Mouse (Mus musculus): Measurements from ENCODE around the gene Rsc1a1. TPM values are rescaled to one million over a fixed set of nuclear protein-coding genes. Genes with fewer than 3 reads are reported as not detected.
A peak's percentile ranks its signal among the peaks of the same experiment; 100 is the strongest.

Gene Rsc1a1
- total RNA-seq (2014; fragmentation: Nextera tagmentation): 15.0 and 22.3 TPM in 2 replicates
- 7.3 and 9.9 TPM in 2 replicates for total RNA-seq (2017)
- polyA plus RNA-seq (2012): 2.4 TPM in 1 of 2 replicates, not detected in the other

- TF ChIP-seq TAL1 (conservative IDR thresholded peaks at IDR 0.05; ENCODE audit: low read depth, low read length): no peak
- no peak for TF ChIP-seq POLR2AphosphoS5 (IDR thresholded peaks at IDR 0.05; ENCODE audit: insufficient replicate concordance, low read depth, low read length)
- no peak for TF ChIP-seq GATA1 (IDR thresholded peaks at IDR 0.05; ENCODE audit: borderline replicate concordance, low read length)
- TF ChIP-seq CTCF (IDR thresholded peaks at IDR 0.05; ENCODE audit: low read depth, low read length): no peak
- TF ChIP-seq GATA2 (IDR thresholded peaks at IDR 0.05; ENCODE audit: borderline replicate concordance, low read depth, low read length): no peak
- ATAC-seq (ENCODE audit: extremely low read depth, insufficient number of reproducible peaks, low FRiP score, poor library complexity, severe bottlenecking): no peak
Observed at GRCm38 (mm10) chr4:141685499-141685898, at the start of gene Rsc1a1. Gene Rsc1a1, minus strand, starts transcription at chr4:141685599.

GRCm38 (mm10) chr4:141735206-141735560, 49.8 kb upstream of the Rsc1a1 start:
- no peak for TF ChIP-seq TAL1 (conservative IDR thresholded peaks at IDR 0.05; ENCODE audit: low read depth, low read length)
- TF ChIP-seq GATA2 (IDR thresholded peaks at IDR 0.05; ENCODE audit: borderline replicate concordance, low read depth, low read length): no peak
- no peak for TF ChIP-seq GATA1 (IDR thresholded peaks at IDR 0.05; ENCODE audit: borderline replicate concordance, low read length)
- TF ChIP-seq POLR2AphosphoS5 (IDR thresholded peaks at IDR 0.05; ENCODE audit: insufficient replicate concordance, low read depth, low read length): no peak
- TF ChIP-seq CTCF (IDR thresholded peaks at IDR 0.05; ENCODE audit: low read depth, low read length): no peak
- ATAC-seq (ENCODE audit: extremely low read depth, insufficient number of reproducible peaks, low FRiP score, poor library complexity, severe bottlenecking): no peak
- no peak for DNase-seq (ENCODE audit: low spot score)
- peak overlapping the region; percentile 53; the same call in 1 of the 2 replicates for H3K4me3 ChIP-seq (ENCODE audit: low read depth, low read length)
- no peaks in the 10 kb centered on the region for H3K36me3 ChIP-seq (replicated peaks)
- H3K27me3 ChIP-seq (ENCODE audit: insufficient read depth, low read length): peaks cover 11% of the 10 kb centered on the region; the same call in 1 of the 2 replicates
- H3K9me3 ChIP-seq (replicated peaks): no peaks in the 10 kb centered on the region
- H3K4me1 ChIP-seq (ENCODE audit: insufficient read depth, low read depth, low read length): peaks cover 21% of the 10 kb centered on the region

More at GRCm38 (mm10) chr4:141685499-141685898, at the start of gene Rsc1a1:
- Histone ChIP-seq H3K4me3 (ENCODE audit: low read depth, low read length) (no peak within 1 kb of the TSS), H3K36me3 (replicated peaks) (peaks cover 87% of the 10 kb centered on the region), H3K27me3 (ENCODE audit: insufficient read depth, low read length) (no peaks in the 10 kb centered on the region), H3K4me1 (ENCODE audit: insufficient read depth, low read depth, low read length) (peaks cover 17% of the 10 kb centered on the region), H3K9me3 (replicated peaks) (no peaks in the 10 kb centered on the region)
- DNase-seq (ENCODE audit: low spot score): no peak

- ATAC-seq (ENCODE audit: extremely low read depth, insufficient number of reproducible peaks, low FRiP score, poor library complexity, severe bottlenecking): peak; percentile 80
- peaks cover 13% of the 10 kb centered on the region; the same call in 1 of the 2 replicates for H3K27me3 ChIP-seq (ENCODE audit: insufficient read depth, low read length)
- peaks cover 21% of the 10 kb centered on the region for H3K4me1 ChIP-seq (ENCODE audit: insufficient read depth, low read depth, low read length)
- peak overlapping the region; percentile 53; the same call in 1 of the 2 replicates for H3K4me3 ChIP-seq (ENCODE audit: low read depth, low read length)
- no peaks in the 10 kb centered on the region for H3K36me3 ChIP-seq (replicated peaks)
- peak; percentile 74 for DNase-seq (ENCODE audit: low spot score)
- TF ChIP-seq TAL1 (conservative IDR thresholded peaks at IDR 0.05; ENCODE audit: low read depth, low read length) (no peak), GATA1 (IDR thresholded peaks at IDR 0.05; ENCODE audit: borderline replicate concordance, low read length) (no peak), CTCF (IDR thresholded peaks at IDR 0.05; ENCODE audit: low read depth, low read length) (no peak), POLR2AphosphoS5 (IDR thresholded peaks at IDR 0.05; ENCODE audit: insufficient replicate concordance, low read depth, low read length) (no peak), GATA2 (IDR thresholded peaks at IDR 0.05; ENCODE audit: borderline replicate concordance, low read depth, low read length) (no peak)
- no peaks in the 10 kb centered on the region for H3K9me3 ChIP-seq (replicated peaks)
Observed at GRCm38 (mm10) chr4:141734446-141735205, 49.2 kb upstream of the Rsc1a1 start.

GRCm38 (mm10) chr4:141731766-141732165, 46.4 kb upstream of the Rsc1a1 start:
- ATAC-seq (ENCODE audit: extremely low read depth, insufficient number of reproducible peaks, low FRiP score, poor library complexity, severe bottlenecking) (no peak), DNase-seq (ENCODE audit: low spot score) (no peak)
- peaks cover 21% of the 10 kb centered on the region for H3K4me1 ChIP-seq (ENCODE audit: insufficient read depth, low read depth, low read length)
- no peaks in the 10 kb centered on the region for H3K36me3 ChIP-seq (replicated peaks)
- H3K9me3 ChIP-seq (replicated peaks): no peaks in the 10 kb centered on the region
- TF ChIP-seq GATA2 (IDR thresholded peaks at IDR 0.05; ENCODE audit: borderline replicate concordance, low read depth, low read length): no peak
- no peak for TF ChIP-seq CTCF (IDR thresholded peaks at IDR 0.05; ENCODE audit: low read depth, low read length)
- TF ChIP-seq TAL1 (conservative IDR thresholded peaks at IDR 0.05; ENCODE audit: low read depth, low read length): no peak
- no peak for TF ChIP-seq GATA1 (IDR thresholded peaks at IDR 0.05; ENCODE audit: borderline replicate concordance, low read length)
- TF ChIP-seq POLR2AphosphoS5 (IDR thresholded peaks at IDR 0.05; ENCODE audit: insufficient replicate concordance, low read depth, low read length): no peak
- no peak overlapping the region for H3K4me3 ChIP-seq (ENCODE audit: low read depth, low read length)
- H3K27me3 ChIP-seq (ENCODE audit: insufficient read depth, low read length): peaks cover 21% of the 10 kb centered on the region

GRCm38 (mm10) chr4:141730401-141730800, 45.0 kb upstream of the Rsc1a1 start:
- TF ChIP-seq POLR2AphosphoS5 (IDR thresholded peaks at IDR 0.05; ENCODE audit: insufficient replicate concordance, low read depth, low read length): no peak
- no peak for TF ChIP-seq GATA2 (IDR thresholded peaks at IDR 0.05; ENCODE audit: borderline replicate concordance, low read depth, low read length)
- TF ChIP-seq TAL1 (conservative IDR thresholded peaks at IDR 0.05; ENCODE audit: low read depth, low read length): no peak
- TF ChIP-seq CTCF (IDR thresholded peaks at IDR 0.05; ENCODE audit: low read depth, low read length): no peak
- TF ChIP-seq GATA1 (IDR thresholded peaks at IDR 0.05; ENCODE audit: borderline replicate concordance, low read length): no peak
- Histone ChIP-seq H3K4me1 (ENCODE audit: insufficient read depth, low read depth, low read length) (peaks cover 29% of the 10 kb centered on the region), H3K27me3 (ENCODE audit: insufficient read depth, low read length) (peaks cover 21% of the 10 kb centered on the region), H3K36me3 (replicated peaks) (no peaks in the 10 kb centered on the region), H3K4me3 (ENCODE audit: low read depth, low read length) (no peak overlapping the region), H3K9me3 (replicated peaks) (no peaks in the 10 kb centered on the region)
- no peak for DNase-seq (ENCODE audit: low spot score)
- ATAC-seq (ENCODE audit: extremely low read depth, insufficient number of reproducible peaks, low FRiP score, poor library complexity, severe bottlenecking): no peak

- TF ChIP-seq GATA2 (IDR thresholded peaks at IDR 0.05; ENCODE audit: borderline replicate concordance, low read depth, low read length) (no peak), GATA1 (IDR thresholded peaks at IDR 0.05; ENCODE audit: borderline replicate concordance, low read length) (no peak), CTCF (IDR thresholded peaks at IDR 0.05; ENCODE audit: low read depth, low read length) (no peak), POLR2AphosphoS5 (IDR thresholded peaks at IDR 0.05; ENCODE audit: insufficient replicate concordance, low read depth, low read length) (no peak), TAL1 (conservative IDR thresholded peaks at IDR 0.05; ENCODE audit: low read depth, low read length) (no peak)
- no peak for ATAC-seq (ENCODE audit: extremely low read depth, insufficient number of reproducible peaks, low FRiP score, poor library complexity, severe bottlenecking)
- Histone ChIP-seq H3K4me3 (ENCODE audit: low read depth, low read length) (no peak overlapping the region), H3K36me3 (replicated peaks) (no peaks in the 10 kb centered on the region), H3K9me3 (replicated peaks) (no peaks in the 10 kb centered on the region), H3K27me3 (ENCODE audit: insufficient read depth, low read length) (peaks cover 16% of the 10 kb centered on the region), H3K4me1 (ENCODE audit: insufficient read depth, low read depth, low read length) (peaks cover 30% of the 10 kb centered on the region)
- DNase-seq (ENCODE audit: low spot score): no peak
Observed at GRCm38 (mm10) chr4:141729266-141729665, 43.9 kb upstream of the Rsc1a1 start.
